In the genomic region with DNA sequence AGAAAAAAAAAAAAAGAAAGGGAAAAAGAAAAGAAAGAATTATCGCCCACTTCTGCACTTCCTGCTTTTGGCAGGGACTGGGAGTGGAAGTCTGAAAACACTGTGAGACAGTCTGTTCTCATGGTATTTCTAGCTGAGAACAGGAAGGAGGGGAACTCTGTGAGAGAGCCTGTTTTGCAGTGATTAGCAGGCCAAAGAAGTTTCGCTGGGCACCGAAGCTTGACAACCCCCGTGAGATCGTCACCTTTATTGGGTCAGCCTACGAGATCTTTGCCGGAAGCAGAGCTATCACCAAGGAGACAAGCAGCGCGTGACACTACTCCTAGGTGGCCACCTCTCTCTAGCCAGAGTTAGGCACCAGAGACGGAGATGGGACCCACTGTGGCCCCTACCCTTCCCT, we compare ENCODE assay signal across 9 mouse cellular contexts.
DNase-seq lines count a peak whose midpoint lies in the region; ATAC-seq lines count a peak whose summit lies in the region.
"Had no signal": no experiment of that assay in that cellular context is flagged by ENCODE, and none has a peak within 500 bp of the region (broad histone marks: within the 10 kb centered on the region; RNA-seq: fewer than 3 reads in every experiment).

No protein-coding gene starts in this region.

- H3K27me3 ChIP-seq in heart, embryonic 15.5 days, result no peaks in the 10 kb centered on the region
- no peaks in the 10 kb centered on the region for H3K27me3 ChIP-seq in liver, embryonic 15.5 days
- no peaks in the 10 kb centered on the region for H3K27me3 ChIP-seq in stomach, embryonic 16.5 days (ENCODE audit: control insufficient read depth, insufficient read depth, low read length)
- no peaks in the 10 kb centered on the region for H3K27me3 ChIP-seq in neural tube, embryonic 15.5 days (replicated peaks)
- H3K27me3 ChIP-seq: midbrain, embryonic 12.5 days had no signal

- peak overlapping the region; percentile 14; the same call in 1 of the 2 replicates for H3K4me3 ChIP-seq in heart, embryonic 15.5 days
- H3K4me3 ChIP-seq in liver, embryonic 15.5 days (replicated peaks), result peak overlapping the region; percentile 8; the same call in 1 of the 2 replicates
- 0 out of 2 replicates have a peak overlapping the region, but pooled peaks have one; percentile 2 for H3K4me3 ChIP-seq in stomach, embryonic 16.5 days (replicated peaks; ENCODE audit: low read length)
- H3K4me3 ChIP-seq in neural tube, embryonic 15.5 days (replicated peaks), result no peak overlapping the region
- H3K4me3 ChIP-seq: midbrain, embryonic 12.5 days had no signal

- DNase-seq in layer of hippocampus, adult 9-10 months (ENCODE audit: low spot score), result peak; percentile 44
- DNase-seq in layer of hippocampus, adult 8-10 months (ENCODE audit: low spot score in 2 of 2), result no peak
- peak; percentile 18 for DNase-seq in T-cell, adult 2 months (ENCODE audit: low spot score)
- no peak for DNase-seq in cerebellum, postnatal 4 days (ENCODE audit: low spot score in 2 of 2)

- H3K4me1 ChIP-seq in heart, embryonic 15.5 days (replicated peaks), result 0 out of 2 replicates have a peak, but pooled peaks cover 4% of the 10 kb centered on the region
- H3K4me1 ChIP-seq in liver, embryonic 15.5 days (replicated peaks), result no peaks in the 10 kb centered on the region
- H3K4me1 ChIP-seq in stomach, embryonic 16.5 days (ENCODE audit: control insufficient read depth, insufficient read depth, low read length), result no peaks in the 10 kb centered on the region
- peaks cover 14% of the 10 kb centered on the region for H3K4me1 ChIP-seq in neural tube, embryonic 15.5 days

- H3K27ac ChIP-seq in heart, embryonic 15.5 days, result peak overlapping the region; percentile 41
- H3K27ac ChIP-seq in liver, embryonic 15.5 days (replicated peaks), result no peak overlapping the region
- H3K27ac ChIP-seq in stomach, embryonic 16.5 days (ENCODE audit: low read length), result no peak overlapping the region
- no peak overlapping the region for H3K27ac ChIP-seq in neural tube, embryonic 15.5 days (replicated peaks)
- H3K27ac ChIP-seq: midbrain, embryonic 12.5 days had no signal

- H3K4me2 ChIP-seq in heart, embryonic 15.5 days, result peak overlapping the region; percentile 43
- H3K4me2 ChIP-seq in liver, embryonic 15.5 days, result peak overlapping the region; percentile 36
- no peak overlapping the region for H3K4me2 ChIP-seq in stomach, embryonic 16.5 days (ENCODE audit: low read depth, low read length)
- H3K4me2 ChIP-seq in neural tube, embryonic 15.5 days, result no peak overlapping the region
- H3K4me2 ChIP-seq: midbrain, embryonic 12.5 days had no signal

- no peak for ATAC-seq in heart, embryonic 15.5 days (replicated peaks; ENCODE audit: insufficient number of reproducible peaks, insufficient read depth, low FRiP score, low read depth)
- ATAC-seq in liver, embryonic 15.5 days (ENCODE audit: insufficient read depth), result no peak
- ATAC-seq in stomach, embryonic 16.5 days (ENCODE audit: insufficient read depth, low FRiP score), result no peak; the same call in 1 of the 2 replicates
- no peak for ATAC-seq in neural tube, embryonic 15.5 days (ENCODE audit: low FRiP score)

- no peak overlapping the region for H3K9ac ChIP-seq in heart, embryonic 15.5 days
- no peak overlapping the region for H3K9ac ChIP-seq in liver, embryonic 15.5 days
- no peak overlapping the region for H3K9ac ChIP-seq in stomach, embryonic 16.5 days (ENCODE audit: low read length)
- no peak overlapping the region for H3K9ac ChIP-seq in neural tube, embryonic 15.5 days (replicated peaks)
- H3K9ac ChIP-seq: midbrain, embryonic 12.5 days had no signal

- no peaks in the 10 kb centered on the region for H3K9me3 ChIP-seq in heart, embryonic 15.5 days (replicated peaks)
- no peaks in the 10 kb centered on the region for H3K9me3 ChIP-seq in liver, embryonic 15.5 days (replicated peaks)
- H3K9me3 ChIP-seq in stomach, embryonic 16.5 days (replicated peaks; ENCODE audit: control insufficient read depth, low read length), result no peaks in the 10 kb centered on the region
- no peaks in the 10 kb centered on the region for H3K9me3 ChIP-seq in neural tube, embryonic 15.5 days (replicated peaks)
- H3K9me3 ChIP-seq: midbrain, embryonic 12.5 days had no signal

- H3K36me3 ChIP-seq in heart, embryonic 15.5 days, result no peaks in the 10 kb centered on the region
- no peaks in the 10 kb centered on the region for H3K36me3 ChIP-seq in liver, embryonic 15.5 days (replicated peaks)
- no peaks in the 10 kb centered on the region for H3K36me3 ChIP-seq in stomach, embryonic 16.5 days (ENCODE audit: control insufficient read depth, insufficient read depth, low read length)
- H3K36me3 ChIP-seq in neural tube, embryonic 15.5 days, result no peaks in the 10 kb centered on the region
- H3K36me3 ChIP-seq: midbrain, embryonic 12.5 days had no signal

- 49% methylated on average over 10 of the region's 10 CpGs for WGBS in heart, embryonic 15.5 days
- WGBS in liver, embryonic 15.5 days (ENCODE audit: insufficient replicate concordance), result 12% methylated on average over 10 of the region's 10 CpGs
- WGBS in stomach, embryonic 16.5 days, result 54% methylated on average over 10 of the region's 10 CpGs
- WGBS in neural tube, embryonic 15.5 days, result 54% methylated on average over 10 of the region's 10 CpGs

Comparison
In these comparisons a context has a peak if more than half of its experiments do, and no peak if none do; other contexts are left out.
1. DNase-seq: peak in layer of hippocampus, adult 9-10 months (single experiment) and T-cell, adult 2 months (single experiment); none in layer of hippocampus, adult 8-10 months (0 of 2) and cerebellum, postnatal 4 days (0 of 2).
2. H3K4me2 ChIP-seq: peak in heart, embryonic 15.5 days (single experiment) and liver, embryonic 15.5 days (single experiment); none in stomach, embryonic 16.5 days (single experiment) and neural tube, embryonic 15.5 days (single experiment).